Mouse (Mus musculus) brain, adult 2 months (tissue): Measurements from ENCODE around the gene 4930556J24Rik.
"Not testable (repeated sequence)": the region's sequence is repeated elsewhere in the genome, so short reads cannot be mapped to it uniquely, and the experiment has no call there.

Experiments
- DNase-seq: peaks from one replicate; pipeline ENCODE4 v3.0.0; 2011; ENCODE audit warnings: low read depth, low spot score

4930556J24Rik gene

DNA sequence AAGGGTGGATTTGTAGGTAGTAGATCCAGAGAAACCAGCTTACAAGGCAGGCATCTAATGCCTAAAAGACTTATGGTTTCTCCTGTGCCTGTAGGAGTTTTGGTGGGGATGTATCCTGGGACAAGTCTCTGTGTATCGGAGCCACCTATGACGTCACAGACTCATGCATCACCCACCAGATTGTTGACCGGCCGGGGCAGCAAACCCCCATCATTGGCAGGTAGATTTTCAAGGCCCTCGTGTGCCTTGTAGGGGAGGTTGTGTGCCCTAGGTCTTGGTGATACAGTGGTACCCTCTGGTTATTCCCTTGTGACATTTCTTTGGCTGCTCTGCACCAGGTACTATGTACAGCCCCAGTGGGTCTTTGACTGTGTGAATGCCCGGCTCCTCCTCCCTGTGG lies at the start of gene 4930556J24Rik:
TSS of gene 4930556J24Rik (minus strand) at position 101 of the 400 bp plus-strand sequence.
- DNase-seq = no peak

DNA sequence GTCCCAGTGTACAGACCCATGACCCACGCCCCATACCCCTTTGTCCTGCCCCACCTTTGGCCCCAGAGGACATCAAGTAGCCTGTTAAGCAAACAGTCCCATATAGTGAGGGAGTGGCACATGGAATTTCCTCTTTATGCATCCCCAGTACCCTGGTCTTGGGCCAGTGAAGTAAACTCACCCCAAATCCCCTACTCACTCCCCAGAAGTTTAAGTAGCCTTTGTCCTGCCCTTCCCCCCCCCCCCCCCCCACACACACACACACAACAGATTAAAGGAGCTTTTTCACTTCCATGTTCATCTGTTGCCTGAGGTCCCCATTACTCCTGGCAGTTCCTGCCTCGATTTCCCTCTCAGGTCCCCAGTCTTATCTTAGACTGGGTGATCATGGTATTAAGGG lies 46.7 kb upstream of the 4930556J24Rik start:
- no peak for DNase-seq

DNA sequence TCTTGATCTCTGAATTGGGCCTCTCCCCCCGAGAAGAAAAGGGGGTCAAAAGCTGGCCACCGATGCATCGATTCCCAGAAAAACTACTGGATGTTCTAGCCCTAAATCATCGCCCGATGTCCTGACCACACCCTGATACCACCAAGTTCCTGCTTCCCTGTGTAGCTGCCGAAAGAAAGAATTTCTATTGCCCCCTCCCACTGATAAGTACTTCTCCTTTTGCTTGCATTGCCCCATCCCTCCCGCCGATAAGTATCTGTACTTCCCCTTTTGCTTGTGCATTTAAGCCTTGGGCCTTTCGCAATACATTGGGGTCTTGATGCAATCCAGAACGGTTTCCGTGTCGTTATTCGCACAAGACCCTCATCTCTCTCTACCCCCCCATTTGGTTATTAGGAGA lies 45.5 kb upstream of the 4930556J24Rik start:
- DNase-seq = not testable (repeated sequence)

DNA sequence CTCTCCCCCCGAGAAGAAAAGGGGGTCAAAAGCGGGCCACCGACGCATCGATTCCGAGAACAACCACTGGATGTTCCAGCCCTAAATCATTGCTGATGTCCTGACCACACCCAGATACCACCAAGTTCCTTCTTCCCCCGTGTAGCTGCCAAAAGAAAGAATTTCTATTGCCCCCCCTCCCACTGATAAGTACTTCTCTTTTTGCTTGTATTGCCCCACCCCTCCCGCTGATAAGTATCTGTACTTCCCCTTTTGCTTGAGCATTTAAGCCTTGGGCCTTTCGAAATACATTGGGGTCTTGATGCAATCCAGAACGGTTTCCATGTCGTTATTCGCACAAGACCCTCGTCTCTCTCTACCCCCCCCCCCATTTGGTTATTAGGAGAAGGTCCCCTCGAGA lies 39.2 kb upstream of the 4930556J24Rik start:
- DNase-seq = not testable (repeated sequence)

DNA sequence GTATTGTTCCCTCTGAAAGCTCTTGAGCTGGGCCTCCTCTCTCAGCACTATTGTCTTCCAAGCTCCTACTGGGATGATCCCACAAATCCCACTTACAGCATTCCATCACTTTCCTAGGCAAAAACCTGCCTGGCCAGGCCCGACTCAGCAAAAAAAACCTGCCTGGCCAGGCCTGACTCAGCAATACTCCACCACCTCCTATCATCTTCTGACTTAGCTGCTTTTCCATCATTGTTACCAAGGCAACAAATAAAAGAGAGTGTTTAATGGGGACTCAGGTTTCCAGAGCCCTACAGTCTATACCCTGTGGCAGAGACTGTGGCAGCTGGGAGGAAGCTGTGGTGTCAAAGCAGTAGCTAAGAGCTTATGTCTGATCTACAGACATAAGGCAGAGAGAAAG lies 36.0 kb upstream of the 4930556J24Rik start:
- no peak for DNase-seq

DNA sequence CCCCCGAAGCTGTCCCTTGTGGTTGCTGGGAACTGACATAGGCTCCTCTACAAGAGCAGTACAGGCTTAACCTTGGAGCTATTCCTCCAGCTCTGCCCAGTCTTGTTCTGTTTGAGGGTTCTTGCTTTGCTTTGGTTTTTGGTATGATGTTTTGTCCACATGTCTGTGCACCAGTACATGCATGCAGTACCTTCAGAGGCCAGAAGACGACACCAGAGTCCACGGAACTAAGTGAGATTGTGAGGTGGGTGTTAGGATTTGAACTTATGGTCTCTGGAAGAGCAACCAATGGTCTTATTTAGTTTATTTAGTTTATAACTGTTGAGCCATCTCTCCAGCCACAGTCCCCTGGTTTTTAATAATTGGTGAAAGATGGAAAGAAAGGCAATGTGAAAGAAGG lies 29.9 kb upstream of the 4930556J24Rik start:
- DNase-seq = no peak

DNA sequence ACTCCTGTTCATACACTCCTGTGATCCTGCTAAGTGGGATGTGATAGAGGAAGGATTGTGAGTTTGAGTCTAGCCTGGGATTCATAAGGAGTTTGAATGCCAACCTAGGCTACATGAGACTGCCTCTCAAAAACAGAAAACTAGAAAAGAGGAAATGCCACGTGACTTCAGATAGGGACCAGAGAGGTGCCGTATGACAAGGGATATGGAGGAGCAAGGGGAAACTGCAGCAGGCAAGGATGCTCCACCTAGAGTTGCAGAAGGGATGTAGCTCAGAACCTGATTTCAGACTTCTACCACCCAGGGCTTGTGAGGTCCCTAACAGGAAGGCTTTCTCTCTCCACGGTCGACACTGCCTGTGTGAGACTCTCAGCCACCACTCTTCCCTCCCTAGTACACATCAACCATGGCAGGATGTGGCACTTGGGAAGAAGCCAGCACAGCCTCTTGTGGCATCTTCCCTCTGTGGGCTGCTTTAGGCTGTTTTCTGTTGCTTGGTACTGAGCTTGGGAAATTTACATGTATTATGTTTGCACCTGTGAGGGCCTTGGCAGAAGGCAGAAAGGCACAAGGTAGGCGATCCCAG lies 28.7 kb upstream of the 4930556J24Rik start:
- DNase-seq = peak; percentile 57

DNA sequence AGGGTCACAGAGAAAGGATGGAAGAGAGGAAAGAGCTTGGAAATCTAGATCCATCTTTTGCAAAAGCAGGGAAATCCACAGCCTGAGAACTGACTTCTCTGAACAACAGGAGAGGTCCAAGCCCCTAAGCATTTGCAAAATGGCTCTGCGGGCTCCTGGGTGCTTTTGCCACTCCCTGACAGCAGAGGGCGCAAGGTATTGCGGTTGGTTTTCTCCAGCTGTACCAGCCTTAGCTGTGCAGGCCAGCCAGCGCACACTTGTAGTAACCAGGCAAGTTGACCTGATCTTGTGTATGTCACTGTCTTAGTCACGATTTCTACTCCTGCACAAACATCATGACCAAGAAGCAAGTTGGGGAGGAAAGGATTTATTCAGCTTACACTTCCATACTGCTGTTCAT lies 25.0 kb upstream of the 4930556J24Rik start:
- DNase-seq = peak; percentile 79

DNA sequence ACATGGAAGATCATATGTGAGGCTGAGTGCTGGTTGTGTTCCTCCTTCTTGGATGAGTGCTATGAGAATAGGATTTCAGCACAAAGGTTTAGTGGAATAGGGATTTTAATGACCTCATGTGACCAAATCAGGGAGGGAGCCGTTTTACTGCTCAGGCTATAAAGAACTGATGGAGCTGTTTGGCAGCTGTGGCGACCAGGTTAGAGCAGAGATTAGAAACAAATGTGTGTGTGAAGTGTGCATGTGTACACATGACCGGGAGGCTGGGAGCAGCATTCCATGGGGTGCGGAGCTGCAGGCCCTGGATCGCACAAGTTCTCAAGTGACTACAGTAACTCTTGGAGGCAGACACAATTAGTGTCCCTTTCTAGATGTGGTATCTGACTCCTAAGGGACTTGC lies 23.0 kb upstream of the 4930556J24Rik start:
- DNase-seq = no peak

DNA sequence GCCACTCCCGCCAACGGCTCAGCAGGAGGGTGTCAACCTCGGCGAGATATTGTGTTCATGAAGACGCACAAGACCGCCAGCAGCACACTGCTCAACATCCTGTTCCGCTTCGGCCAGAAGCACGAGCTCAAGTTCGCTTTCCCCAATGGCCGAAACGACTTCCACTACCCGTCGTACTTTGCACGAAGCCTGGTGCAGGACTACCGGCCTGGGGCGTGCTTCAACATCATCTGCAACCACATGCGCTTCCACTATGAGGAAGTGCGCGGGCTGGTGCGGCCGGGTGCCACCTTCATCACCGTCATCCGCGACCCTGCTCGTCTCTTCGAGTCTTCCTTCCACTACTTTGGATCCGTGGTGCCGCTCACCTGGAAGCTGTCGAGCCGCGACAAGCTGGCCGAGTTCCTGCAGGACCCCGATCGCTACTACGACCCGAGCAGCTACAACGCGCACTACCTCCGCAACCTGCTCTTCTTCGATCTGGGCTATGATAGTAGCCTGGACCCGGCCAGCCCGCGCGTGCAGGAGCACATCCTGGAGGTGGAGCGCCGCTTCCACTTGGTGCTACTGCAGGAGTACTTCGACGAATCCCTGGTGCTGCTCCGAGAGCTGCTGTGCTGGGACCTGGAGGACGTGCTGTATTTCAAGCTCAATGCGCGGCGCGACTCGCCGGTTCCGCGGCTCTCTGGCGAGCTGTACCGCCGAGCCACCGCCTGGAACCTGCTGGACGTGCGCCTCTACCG lies 21.6 kb upstream of the 4930556J24Rik start:
- no peak for DNase-seq

DNA sequence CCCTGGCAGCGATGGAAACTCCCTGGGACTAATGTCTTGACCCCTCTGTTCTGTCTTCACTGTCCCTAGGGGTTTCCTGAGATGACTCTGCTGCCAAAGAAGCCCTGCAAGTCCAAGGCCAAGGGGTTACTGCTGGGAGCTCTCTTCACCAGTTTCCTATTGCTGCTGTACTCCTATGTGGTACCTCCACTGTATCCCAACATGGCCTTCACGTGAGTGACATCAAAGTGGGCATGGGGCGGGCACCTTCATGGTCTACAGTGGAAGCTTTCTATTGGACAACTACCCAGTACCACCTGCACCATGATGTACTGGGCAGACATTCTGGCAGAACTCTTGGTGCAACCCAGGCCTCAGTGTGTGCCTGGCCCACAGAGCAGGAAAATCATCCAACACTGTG lies 20.3 kb upstream of the 4930556J24Rik start:
- DNase-seq = no peak

DNA sequence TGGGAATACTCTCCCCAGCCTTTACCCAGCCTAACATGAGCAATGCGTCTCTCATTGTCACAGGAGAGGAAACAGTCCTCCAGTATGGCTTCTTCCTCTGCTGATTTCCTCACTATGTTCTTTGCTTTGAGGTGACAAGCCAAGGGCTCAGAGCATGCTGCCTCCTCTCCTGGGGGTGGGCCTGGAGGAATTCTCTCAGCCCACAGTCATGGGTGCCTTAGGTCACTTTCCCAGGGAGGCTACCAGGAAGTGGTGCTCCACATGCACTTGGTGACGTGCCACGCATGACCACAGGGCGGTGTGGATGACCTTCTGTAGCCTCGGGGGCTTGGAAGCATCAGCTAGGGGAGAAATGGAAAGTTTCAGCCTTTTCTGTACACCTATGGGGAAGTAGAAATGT lies 18.9 kb upstream of the 4930556J24Rik start:
- no peak for DNase-seq

DNA sequence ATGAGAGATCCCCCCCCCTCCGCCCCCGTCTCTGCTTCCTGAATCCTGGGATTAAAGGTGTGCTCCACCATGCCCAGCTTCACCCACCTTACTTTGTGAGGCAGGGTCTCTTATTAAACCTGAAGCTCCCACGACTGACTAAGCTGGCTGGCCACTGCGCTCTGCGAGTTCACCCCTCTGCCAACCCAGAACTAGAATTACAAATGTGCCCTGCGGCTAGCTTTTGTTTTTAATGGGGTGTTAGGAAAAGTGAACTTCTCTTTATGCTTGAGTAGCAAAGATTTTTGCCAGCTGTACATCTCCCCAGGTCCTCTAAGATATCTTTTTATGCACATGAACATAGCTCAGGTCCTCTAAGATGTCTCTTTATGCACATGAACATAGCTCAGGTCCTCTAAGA lies 17.3 kb upstream of the 4930556J24Rik start:
- DNase-seq = no peak

DNA sequence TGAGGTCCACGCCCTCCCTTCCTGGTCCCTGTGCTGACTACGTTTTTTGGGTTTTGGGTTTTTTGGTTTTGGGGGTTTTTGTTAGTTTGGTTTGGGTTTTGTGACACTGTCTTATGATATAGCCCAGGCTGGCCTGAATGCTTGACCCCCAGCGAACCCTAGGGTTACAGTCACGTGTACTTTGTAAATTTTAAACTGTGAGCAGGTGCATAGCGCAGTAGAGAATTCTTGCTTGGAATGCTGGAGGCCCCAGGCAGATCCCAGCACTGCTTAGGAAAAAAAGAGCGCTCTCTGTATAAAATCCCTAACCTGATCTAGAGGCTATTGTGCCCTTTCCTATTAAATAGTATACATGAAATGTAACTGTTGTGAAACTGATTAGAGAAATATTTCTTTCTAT lies 16.6 kb upstream of the 4930556J24Rik start:
- DNase-seq = no peak

DNA sequence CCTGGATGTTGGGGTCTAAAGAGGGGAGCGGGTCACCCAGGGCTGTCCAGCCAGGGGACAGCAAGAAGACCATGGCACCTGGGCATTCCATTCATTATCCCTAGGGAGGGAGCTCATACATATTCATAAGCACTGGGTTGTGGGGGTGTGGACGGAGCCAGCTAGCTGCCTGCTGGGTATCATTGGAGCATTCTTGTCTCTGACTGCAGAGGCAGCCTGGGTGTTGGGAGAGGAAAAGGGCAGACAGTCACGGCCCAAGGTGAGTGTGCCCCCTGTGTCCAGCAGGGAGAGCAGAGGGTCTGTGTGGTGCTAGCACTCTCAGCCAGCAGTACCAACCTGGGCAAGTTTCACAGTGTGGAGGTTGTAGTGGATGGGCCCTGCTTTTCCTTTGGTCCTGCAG lies 13.2 kb upstream of the 4930556J24Rik start:
- peak; percentile 33 for DNase-seq

DNA sequence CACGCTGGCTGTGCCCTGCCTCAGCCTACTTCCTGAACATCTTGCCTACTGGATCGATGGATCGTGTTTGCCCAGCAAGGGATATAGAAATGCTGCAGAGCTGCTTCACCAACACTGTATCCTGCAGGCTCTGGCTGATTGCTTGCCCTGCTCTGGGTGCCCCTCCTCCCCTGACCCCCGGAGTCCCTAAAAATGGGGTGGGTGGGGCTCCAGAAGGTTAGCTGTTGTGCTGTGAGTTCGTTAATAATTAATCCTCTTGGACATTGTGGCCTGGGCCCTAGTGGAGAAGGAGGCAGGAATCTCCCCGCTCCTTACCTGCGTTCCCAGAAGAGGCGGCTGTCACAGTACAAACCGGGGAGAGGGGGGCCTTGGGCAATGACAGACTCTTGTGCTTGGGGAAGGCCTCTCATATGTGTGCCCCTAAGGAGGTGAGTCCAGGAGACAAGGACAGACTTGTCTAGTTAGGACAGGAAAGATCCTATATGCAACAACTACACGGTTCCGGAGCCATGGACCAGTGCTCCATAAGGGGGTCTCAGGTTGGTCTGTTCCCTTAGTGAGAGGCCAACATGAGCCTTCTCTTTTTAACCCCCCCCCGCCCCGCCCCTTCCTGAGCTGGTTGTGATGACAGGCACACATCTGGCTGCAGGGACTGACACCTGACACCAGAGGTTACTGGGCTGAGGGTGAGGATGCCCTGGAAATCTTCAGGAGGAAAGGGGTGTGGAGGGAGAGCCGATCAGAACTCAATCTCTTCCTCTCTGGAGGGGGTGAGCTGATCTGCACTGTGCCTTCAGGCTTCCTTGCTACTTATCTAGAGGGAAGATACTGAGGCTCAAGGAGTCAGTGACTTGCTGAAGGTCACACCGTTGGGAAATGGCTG lies 7.5 kb upstream of the 4930556J24Rik start:
- DNase-seq = peak; percentile 21

DNA sequence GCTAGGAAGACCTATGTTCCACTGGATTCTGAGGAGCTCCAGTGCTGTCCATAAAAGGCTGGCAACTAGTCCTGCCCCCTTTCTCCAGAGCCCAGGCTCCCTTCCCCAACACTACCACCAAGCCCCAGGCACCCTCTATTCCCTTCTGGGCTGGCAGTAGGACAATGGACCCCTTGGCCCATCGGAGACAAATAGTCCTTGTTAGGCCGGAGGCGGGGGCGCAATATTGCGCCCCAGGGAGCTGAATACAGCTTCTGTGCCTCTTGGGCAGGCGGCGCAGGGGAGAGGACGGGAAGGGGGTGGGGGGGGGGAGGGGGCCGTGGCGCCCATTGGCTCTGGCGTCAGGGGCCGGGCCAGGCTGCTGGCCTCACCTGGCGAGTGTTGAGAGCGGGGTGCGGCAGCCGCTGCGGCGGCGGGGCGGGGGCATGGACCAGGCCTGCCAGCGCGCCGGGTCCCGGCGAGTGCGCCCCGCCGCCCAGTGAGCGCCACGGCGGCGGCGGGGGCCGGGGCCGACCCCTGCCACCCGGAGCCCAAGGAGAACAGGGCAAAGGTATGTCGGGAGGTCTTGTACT lies 6.8 kb upstream of the 4930556J24Rik start, which contains the start of gene Gal3st1:
TSS of gene Gal3st1 (plus strand) at position 346 of the 572 bp plus-strand sequence.
- peak; percentile 93 for DNase-seq

DNA sequence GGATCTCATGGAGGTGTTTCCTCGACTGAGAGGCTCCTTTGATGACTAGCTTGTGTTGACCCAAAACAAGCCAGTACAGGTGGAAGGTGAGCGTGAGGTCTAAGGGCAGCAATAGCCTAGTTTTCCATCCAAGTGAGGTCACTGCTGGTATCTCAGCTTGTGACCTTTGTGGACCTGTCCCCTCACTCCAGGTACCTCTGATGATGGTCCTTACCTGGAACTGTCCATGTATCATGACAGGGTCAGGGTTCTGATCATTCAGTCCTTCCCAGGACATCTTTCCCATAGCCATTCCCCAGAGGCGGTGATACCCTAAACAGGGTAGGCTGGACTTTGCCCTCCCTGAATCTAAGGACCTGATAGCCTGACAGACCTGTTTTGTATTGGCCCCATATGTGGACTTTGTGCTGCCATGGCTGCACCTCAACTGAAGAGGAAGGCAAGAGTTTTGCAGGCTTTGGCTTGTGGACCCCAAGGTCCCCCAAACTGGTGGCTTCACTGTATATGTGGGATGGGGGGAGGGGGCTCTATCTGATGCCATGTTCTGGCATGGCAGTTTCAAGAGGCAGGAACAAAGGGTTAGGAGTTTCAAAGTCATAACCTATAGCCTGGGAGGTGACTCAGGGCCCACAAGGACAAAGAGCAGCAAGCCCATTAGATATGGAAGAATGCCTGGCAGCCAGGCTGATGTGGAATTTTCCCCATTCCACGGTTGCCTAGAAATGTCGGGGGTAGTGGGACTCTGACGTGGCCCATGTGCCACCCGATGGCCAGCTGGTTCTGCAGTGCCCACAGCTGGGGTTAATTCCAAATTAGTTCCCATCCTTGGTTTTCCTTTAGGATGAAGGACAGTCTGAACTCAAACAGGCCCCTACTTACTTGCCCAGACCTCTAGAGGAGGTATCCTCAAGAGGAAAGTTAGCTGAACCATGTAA lies 6.0 kb upstream of the 4930556J24Rik start:
- peak; percentile 47 for DNase-seq

DNA sequence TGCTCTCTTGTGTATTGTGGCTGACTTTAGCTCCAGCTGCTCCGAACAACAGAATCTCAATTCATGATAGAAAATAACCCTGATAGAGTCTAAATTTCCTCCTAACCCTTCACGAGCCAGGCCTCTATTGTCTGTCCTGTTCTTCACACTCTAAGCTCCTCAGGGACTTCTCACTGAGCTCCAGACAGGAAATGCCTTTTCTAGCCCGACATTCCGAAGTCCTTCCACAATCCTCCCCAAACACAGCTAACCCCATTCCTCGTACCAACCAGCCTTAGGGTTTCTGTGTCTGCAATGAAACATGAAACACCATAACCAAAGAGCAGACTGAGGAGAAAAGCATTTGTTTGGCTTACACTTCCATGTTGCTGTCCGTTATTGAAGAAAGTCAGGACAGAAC lies 5.0 kb upstream of the 4930556J24Rik start:
- DNase-seq = no peak

DNA sequence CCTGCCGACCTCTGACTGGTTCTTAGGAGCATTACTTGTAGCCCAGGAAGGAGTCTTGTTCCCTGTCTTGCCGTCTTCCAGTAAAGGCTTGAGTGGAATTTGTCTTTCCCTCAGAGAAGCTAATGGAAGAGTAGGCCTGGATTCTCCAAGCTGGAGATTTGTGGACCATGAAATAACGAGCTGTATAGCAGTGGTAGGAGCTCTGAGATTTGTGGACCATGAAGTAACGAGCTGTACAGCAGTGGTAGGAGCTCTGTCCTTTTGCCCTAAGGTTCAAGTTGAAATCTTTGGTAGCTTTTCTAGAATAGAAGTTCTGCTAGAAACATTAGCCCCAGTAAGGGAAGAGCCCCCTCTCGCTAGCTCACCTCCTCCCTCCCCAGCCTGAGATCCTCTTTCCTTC lies 1.8 kb upstream of the 4930556J24Rik start:
- DNase-seq = no peak

DNA sequence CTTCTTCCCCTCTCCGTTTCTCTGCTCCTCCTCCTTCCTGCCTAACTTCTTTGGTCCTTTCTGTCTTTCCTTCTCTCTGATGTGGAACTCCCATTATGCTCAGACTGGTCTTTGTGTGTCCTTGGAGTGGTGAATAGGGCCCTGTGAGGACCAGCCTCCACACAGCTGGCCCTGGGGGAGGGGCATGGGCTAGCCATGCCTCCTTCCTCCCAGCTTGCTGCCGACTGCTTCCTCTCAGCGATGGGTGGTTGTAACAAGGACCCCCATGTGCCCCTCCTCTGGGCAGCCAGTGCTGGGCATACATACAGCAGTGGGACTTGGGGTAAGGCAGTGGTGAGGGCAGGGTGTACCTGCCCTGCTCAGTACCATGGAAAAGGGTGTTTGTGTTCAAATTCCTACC lies 2.3 kb downstream of the 4930556J24Rik start:
- DNase-seq = peak; percentile 65
